In genomic region chr15:97342945-97343344, GRCm38 (mm10) we compare ENCODE assay signal across 12 mouse cellular contexts.
DNase-seq lines count a peak whose midpoint lies in the region; ATAC-seq lines count a peak whose summit lies in the region.
"Had no signal": no experiment of that assay in that cellular context is flagged by ENCODE, and none has a peak within 500 bp of the region (broad histone marks: within the 10 kb centered on the region; RNA-seq: fewer than 3 reads in every experiment).

No protein-coding gene starts in this region.

- H3K36me3 ChIP-seq in liver, embryonic 12.5 days = no peaks in the 10 kb centered on the region
- peaks cover 4% of the 10 kb centered on the region; the same call in 1 of the 2 replicates for H3K36me3 ChIP-seq in hindbrain, embryonic 13.5 days
- H3K36me3 ChIP-seq: embryonic facial prominence, embryonic 13.5 days; limb, embryonic 12.5 days; neural tube, embryonic 12.5 days had no signal

- peak; percentile 94 for ATAC-seq in liver, embryonic 12.5 days
- peak; percentile 57 for ATAC-seq in neutrophil, adult 5-6 weeks (ENCODE audit: extremely low read depth, insufficient number of reproducible peaks, low FRiP score, poor library complexity, severe bottlenecking)
- ATAC-seq in hindbrain, embryonic 13.5 days (ENCODE audit: low FRiP score) = no peak

- peak; percentile 58 to 64 for DNase-seq in CD8-positive naive resting alpha-beta T cell, adult 2 months (ENCODE audit: low read depth in 2 of 2, low spot score in 2 of 2)
- peak; percentile 46 for DNase-seq in brain, adult 2 months (ENCODE audit: low read depth, low spot score)
- no peak for DNase-seq in cerebellum, adult 9-11 months
- no peak for DNase-seq in embryo, embryonic 10 days (ENCODE audit: low spot score)
- no peak for DNase-seq in kidney, postnatal 10 days
- DNase-seq: kidney, adult 18-20 months had no signal

- H3K9me3 ChIP-seq in liver, embryonic 12.5 days (replicated peaks) = no peaks in the 10 kb centered on the region
- H3K9me3 ChIP-seq in hindbrain, embryonic 13.5 days = 0 out of 2 replicates have a peak, but pooled peaks cover 7% of the 10 kb centered on the region
- H3K9me3 ChIP-seq: neural tube, embryonic 12.5 days had no signal

- peak overlapping the region; percentile 72 for H3K4me2 ChIP-seq in liver, embryonic 12.5 days
- no peak overlapping the region for H3K4me2 ChIP-seq in hindbrain, embryonic 13.5 days
- H3K4me2 ChIP-seq: embryonic facial prominence, embryonic 13.5 days; limb, embryonic 12.5 days; neural tube, embryonic 12.5 days had no signal

- H3K9ac ChIP-seq in liver, embryonic 12.5 days = peak overlapping the region; percentile 62
- no peak overlapping the region for H3K9ac ChIP-seq in hindbrain, embryonic 13.5 days
- H3K9ac ChIP-seq: embryonic facial prominence, embryonic 13.5 days; limb, embryonic 12.5 days; neural tube, embryonic 12.5 days had no signal

- H3K4me3 ChIP-seq in liver, embryonic 12.5 days = peak overlapping the region; percentile 42
- H3K4me3 ChIP-seq in hindbrain, embryonic 13.5 days = no peak overlapping the region
- H3K4me3 ChIP-seq: embryonic facial prominence, embryonic 13.5 days; limb, embryonic 12.5 days; neural tube, embryonic 12.5 days had no signal

- H3K4me1 ChIP-seq in liver, embryonic 12.5 days = peaks cover 60% of the 10 kb centered on the region
- H3K4me1 ChIP-seq in hindbrain, embryonic 13.5 days (replicated peaks) = peaks cover 8% of the 10 kb centered on the region
- H3K4me1 ChIP-seq: limb, embryonic 12.5 days had no signal

- H3K27me3 ChIP-seq in liver, embryonic 12.5 days (replicated peaks) = peaks cover 2% of the 10 kb centered on the region; the same call in 1 of the 2 replicates
- H3K27me3 ChIP-seq in hindbrain, embryonic 13.5 days = no peaks in the 10 kb centered on the region
- H3K27me3 ChIP-seq: embryonic facial prominence, embryonic 13.5 days; limb, embryonic 12.5 days; neural tube, embryonic 12.5 days had no signal

- H3K27ac ChIP-seq in liver, embryonic 12.5 days = peak overlapping the region; percentile 89
- no peak overlapping the region for H3K27ac ChIP-seq in hindbrain, embryonic 13.5 days
- H3K27ac ChIP-seq: embryonic facial prominence, embryonic 13.5 days; limb, embryonic 12.5 days; neural tube, embryonic 12.5 days had no signal

- 14% methylated on average over 8 of the region's 8 CpGs for WGBS in liver, embryonic 12.5 days (ENCODE audit: insufficient replicate concordance)
- WGBS in hindbrain, embryonic 13.5 days = 89% methylated on average over 8 of the region's 8 CpGs

Comparison
In these comparisons a context has a peak if more than half of its experiments do, and no peak if none do; other contexts are left out.
1. DNase-seq: peak in CD8-positive naive resting alpha-beta T cell, adult 2 months (2 of 2) and brain, adult 2 months (single experiment); none in cerebellum, adult 9-11 months (single experiment), embryo, embryonic 10 days (single experiment) and kidney, postnatal 10 days (single experiment).